Mouse (Mus musculus): ENCODE data around the gene Ipo11.
"Not testable (repeated sequence)": the region's sequence is repeated elsewhere in the genome, so short reads cannot be mapped to it uniquely, and the experiment has no call there.

The Ipo11 gene

GRCm38 (mm10) chr13:106936256-106937137, at the start of gene Ipo11:
Gene Ipo11, minus strand, starts transcription at chr13:106936958.
- DNase-seq (ENCODE audit: low spot score) = peak; percentile 99

DNA sequence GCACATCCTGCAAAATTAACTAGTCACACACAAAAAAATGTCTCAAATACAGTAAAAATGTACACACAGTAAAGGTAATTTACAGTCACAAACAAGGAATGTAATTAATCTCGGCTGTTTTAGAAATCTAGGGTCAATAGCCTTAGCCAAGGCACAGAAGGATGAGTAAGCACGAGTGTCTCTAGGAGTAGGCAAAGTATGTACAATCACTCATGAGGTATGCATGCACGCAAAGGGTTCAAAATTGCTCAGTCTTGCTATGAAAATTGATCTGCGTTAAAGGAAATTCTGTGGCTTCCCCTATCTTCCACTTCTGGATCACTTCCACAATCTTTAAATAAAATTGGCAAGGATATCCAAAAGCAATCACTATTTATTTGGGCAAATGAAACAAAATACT, 24.7 kb upstream of the Ipo11 start:
- DNase-seq (ENCODE audit: low spot score) = no peak

DNA sequence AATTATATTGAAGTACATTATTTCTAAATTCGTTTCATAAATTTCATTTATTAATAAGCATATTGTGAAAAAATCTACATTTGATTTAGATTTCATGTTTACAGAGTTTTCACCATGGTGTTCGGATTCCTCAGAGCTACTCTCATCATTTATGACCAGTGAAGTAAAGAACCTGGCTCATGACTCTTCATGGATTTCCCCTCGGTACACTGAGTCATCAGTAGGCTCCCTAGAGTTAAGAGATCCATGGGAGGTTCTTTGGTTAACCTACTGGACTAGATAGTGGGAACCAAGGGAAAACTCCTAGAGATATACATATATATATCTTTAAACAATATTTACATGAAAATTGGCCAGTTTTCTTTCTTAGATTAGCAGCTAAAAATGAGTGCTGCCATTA, 23.8 kb upstream of the Ipo11 start:
- DNase-seq (ENCODE audit: low spot score) = no peak

DNA sequence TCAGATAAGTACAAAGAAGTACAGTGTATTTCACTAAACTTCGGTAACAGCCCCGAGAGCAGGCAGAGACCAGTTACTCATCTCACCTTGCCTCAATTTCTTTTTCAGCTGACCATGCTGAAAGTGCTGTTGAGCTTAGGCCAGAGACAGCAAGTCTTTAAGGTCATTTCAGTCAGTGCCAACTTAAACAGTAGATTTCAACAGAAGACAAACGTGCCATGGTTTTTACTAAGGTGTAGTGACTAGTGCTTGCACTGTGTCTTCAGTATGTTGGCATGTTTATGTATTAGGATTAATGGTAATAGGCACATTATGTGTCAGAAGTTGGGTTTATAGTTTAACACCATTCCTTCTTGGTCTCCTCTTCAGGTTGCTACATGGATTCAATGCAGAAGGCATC, 21.5 kb upstream of the Ipo11 start:
- DNase-seq (ENCODE audit: low spot score) = no peak

- no peak for DNase-seq (ENCODE audit: low spot score)
Measured at GRCm38 (mm10) chr13:106957554-106957953, 20.8 kb upstream of the Ipo11 start.

GRCm38 (mm10) chr13:106954880-106955279, 18.1 kb upstream of the Ipo11 start:
- DNase-seq (ENCODE audit: low spot score) = no peak

DNA sequence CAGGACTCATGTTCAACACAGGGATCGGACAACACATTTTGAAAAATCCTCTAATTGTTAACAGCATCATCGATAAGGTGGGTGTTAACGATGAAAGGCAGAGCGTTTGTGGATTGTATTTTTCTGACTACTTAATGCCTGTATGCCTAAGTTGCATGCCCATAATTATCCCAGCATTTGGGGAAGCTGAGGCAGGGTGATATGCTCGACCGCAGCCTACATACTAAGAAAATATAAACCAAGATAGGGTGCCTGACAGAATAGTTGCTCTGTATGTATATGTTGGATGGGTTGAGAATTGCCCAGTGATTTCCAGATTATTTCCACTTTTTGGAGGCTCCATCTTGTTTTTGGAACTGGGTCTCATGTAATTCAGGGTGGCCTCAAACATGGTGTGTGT, 10.8 kb upstream of the Ipo11 start:
- no peak for DNase-seq (ENCODE audit: low spot score)

DNA sequence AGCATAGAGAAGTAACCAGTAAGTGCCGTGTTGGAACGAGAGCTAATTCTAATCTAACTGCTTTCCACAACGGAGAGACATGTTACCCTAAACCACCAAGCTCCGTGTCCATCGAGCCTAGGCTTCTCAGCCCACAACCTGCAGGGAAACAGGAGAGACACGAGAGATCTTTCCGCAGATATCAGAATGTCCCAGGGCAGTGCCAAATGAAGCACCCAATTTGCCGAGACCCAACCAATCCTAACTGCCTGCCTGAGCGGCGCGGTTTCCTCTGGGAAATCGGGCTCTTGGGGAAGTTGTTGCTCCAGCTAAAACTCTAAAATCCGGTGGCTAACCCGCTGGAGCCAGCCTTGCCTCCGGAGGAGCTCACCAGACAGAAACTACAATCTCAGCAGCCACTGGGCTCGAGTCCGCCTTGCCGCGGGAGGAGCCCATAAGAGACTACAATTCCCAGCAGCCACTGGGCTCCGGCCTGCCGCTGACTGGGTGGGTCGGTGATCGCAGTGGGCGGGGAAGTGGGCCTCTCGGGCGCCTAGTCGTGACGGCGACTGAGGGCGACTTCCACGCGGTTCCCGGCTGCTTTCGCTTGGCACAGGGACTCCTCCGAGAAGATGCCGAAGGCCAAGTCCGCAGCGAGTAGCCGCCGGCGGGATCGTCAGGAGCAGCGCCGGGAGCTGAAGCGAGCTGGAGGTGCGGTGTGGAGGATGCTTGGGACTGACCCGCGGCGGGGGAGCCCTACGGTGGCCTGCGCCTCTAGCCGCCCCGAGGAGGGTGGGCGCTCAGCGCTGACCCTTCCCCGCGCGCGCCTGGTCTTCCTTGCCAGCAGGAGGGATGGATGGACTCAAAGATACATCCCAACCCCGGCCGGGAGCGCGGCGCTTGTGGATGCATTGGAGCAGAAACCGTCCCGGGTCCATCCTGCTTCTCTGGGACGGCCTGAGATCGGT, 10.1 kb upstream of the Ipo11 start, which contains the start of gene Dimt1:
TSS of gene Dimt1 (plus strand) at position 534 of the 947 bp plus-strand sequence.
- DNase-seq (ENCODE audit: low spot score) = peak; percentile 97

DNA sequence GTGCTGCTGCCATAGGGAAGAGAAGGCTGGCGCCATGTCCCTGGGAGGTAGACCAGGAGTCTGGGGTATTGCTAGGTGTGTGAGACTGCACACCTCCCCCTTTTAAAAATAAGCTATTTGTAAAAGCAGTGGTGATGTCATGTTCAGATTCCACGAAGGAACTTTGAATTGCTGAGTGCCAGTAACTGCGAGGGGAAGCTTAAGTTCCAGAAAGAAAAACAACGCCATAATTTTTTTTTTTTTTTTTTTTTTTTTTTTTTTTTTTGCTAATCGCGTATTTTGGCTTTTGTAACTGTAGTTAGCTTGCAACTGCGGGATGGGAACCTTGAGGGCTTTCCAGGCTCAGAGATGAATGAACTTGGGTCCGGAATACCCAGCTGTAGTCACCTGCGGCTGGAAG, 8.8 kb upstream of the Ipo11 start:
- no peak for DNase-seq (ENCODE audit: low spot score)

- no peak for DNase-seq (ENCODE audit: low spot score)
Measured at GRCm38 (mm10) chr13:106942721-106943120, 6.0 kb upstream of the Ipo11 start.

GRCm38 (mm10) chr13:106941211-106941976, 4.6 kb upstream of the Ipo11 start:
- DNase-seq (ENCODE audit: low spot score) = peak; percentile 42

GRCm38 (mm10) chr13:106937138-106937472, 347 bp upstream of the Ipo11 start:
- DNase-seq (ENCODE audit: low spot score) = no peak

- DNase-seq (ENCODE audit: low spot score) = no peak
Measured at GRCm38 (mm10) chr13:106935871-106936255, 895 bp downstream of the Ipo11 start.

GRCm38 (mm10) chr13:106929201-106929600, 7.6 kb downstream of the Ipo11 start:
- DNase-seq (ENCODE audit: low spot score) = no peak

DNA sequence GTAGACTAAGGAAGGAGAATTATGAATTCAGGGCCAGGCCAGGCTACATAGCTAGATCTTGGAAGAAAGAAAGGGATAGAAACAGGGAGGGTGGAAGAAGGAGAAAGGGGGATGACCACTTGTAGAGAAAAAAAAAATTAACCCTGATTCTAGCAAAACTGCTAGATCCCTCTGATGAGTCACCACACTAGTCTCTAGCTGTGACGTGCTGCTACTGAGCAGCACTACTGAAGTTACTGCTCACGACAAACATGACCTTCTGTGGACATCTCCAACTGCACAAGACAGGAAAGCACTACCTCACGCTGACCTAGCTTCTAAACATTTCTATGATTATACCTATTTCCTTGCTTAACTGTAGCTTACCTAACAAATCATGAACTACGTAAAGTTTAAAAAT, 8.5 kb downstream of the Ipo11 start:
- no peak for DNase-seq (ENCODE audit: low spot score)

DNA sequence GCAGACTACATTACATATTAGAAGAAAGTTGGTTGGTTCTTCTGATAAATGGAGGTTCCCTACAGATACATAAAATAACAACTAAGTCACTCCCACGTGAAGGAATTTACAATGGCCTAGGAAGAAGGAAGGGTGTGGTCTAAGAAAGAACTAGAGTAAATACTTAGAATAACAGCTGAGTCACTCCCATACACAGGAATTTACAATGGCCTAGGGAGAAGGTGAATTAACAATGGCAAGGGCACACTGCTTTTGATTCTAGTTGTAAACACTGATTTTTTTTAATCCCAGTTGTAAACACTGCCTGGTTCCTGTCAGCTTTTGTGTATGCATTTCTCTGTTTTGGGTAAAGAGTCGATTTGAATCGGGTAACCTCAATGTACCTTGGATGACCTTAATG, 10.8 kb downstream of the Ipo11 start:
- DNase-seq (ENCODE audit: low spot score) = not testable (repeated sequence)

DNA sequence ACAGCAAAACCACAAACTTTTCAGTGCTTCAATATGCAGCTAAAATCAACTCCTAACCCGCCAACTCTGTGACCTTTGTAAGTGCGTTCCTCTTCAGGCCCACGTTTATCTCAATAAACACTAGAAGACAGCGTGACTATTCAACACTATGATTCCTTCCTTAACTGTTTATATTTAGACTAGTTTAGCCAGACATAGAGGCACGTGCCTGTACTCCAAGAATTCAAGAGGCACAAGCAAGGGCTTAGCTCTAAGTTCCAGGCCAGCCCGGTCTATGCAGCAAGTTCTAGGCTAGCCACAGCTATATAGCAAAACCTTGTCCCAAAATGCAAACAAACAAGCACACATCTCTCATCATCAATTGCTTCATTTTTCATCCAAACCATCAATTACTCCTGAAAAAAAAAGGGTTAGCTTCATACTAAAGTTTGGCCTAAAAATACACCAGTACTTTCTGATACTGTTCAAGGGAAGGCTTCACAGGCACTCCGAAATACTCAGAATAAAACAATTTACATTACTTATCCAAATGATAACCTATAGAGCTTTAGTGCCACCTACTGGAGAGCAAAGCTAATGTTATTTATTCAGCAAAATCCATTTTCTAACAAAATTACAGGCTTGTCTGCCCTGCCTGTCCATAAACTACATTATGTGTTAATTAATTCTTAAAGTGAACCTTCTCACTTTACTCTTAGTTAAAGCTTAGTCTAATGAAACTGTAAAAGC, 18.3 kb downstream of the Ipo11 start:
- peak; percentile 41 for DNase-seq (ENCODE audit: low spot score)

- DNase-seq (ENCODE audit: low spot score) = peak; percentile 14
Measured at GRCm38 (mm10) chr13:106913125-106913736, 23.5 kb downstream of the Ipo11 start.

- DNase-seq (ENCODE audit: low spot score) = no peak
Measured at GRCm38 (mm10) chr13:106910096-106910495, 26.7 kb downstream of the Ipo11 start.

DNA sequence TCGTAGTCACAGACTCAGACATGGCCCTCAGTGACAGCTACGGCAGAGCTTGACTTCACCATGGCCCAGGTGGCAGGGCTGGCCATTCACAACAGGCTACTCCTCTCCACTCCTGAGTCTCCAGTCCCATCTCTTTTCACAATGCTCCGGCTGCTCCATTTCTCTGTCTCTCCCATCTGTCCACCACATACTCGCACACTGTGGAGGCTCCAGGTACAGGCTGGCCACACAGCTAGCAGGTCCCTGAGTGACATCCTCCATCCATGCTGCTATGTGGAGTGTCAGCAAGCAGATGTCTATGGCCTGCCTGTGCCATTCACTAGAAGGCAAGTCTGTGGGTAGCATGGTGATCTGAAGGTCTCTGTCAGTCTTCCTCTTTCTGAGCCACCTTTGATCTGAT, 29.5 kb downstream of the Ipo11 start:
- no peak for DNase-seq (ENCODE audit: low spot score)

DNA sequence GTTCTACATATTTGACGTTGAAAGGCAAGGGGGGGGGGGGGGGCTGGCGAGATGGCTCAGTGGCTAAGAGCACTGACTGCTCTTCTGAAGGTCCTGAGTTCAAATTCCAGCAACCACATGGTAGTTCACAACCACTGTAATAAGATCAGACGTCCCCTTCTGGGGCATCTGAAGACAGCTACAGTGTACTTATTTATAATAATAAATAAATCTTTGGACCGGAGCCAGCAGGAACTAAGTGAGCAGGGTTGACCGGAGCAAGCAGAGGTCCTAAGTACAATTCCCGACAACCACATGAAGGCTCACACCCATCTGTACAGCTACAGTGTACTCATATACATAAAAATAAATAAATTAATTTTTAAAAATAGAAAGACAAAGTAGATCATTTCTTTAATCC, 31.6 kb downstream of the Ipo11 start:
- DNase-seq (ENCODE audit: low spot score) = not testable (repeated sequence)

Data from embryo, embryonic 10 days (tissue).